Mouse (Mus musculus) small intestine, adult 2 months (tissue): Measurements from ENCODE around the gene Eid1.

ENCODE experiments used
- CTCF ChIP-seq: fragments of 200-500 bp; IDR thresholded peaks from 2 replicates; pipeline ENCODE4 v1.5.1; 2012; ENCODE audit warnings: low read depth, mild to moderate bottlenecking, control low read depth, inconsistent platforms, low read length, moderate library complexity, mixed read lengths; ENCODE audit not compliant: insufficient replicate concordance, insufficient read length; ENCODE audit errors: extremely low read depth
- POLR2A ChIP-seq: fragments of 200-500 bp; IDR thresholded peaks from 2 replicates; pipeline ENCODE4 v1.6.1; 2012; ENCODE audit warnings: low read depth, mild to moderate bottlenecking, control low read depth, inconsistent platforms, low read length, moderate library complexity

DNA sequence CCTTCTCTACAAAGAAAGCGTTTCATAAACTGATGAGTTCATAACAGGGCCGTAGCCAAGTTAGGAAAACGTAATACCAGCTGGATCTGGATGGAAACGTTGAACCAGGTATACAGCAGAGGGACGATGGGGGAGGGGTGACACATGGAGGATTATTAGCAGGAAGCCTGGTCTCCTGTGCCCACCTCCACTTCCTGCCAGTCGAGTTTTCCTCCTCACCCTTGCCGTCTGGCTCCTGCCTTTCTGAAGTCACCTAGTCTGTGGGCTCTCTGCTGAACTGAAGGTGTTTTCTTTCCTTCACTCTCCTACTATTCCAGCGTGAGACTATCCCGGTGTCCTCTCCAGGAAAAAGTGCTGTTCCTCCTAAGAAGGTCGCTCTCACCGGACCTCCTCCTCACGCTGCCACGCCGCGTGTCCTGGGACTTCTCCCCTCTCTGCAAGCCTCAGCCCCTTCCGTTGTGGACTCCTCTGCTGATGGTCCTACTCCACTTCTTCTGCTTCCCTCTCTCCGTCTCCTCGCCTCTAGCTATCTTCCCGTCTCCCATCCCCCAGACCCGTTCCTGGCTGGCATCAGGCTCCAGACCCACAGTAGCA lies 12.3 kb upstream of the Eid1 start:
- no peak for TF ChIP-seq POLR2A
- no peak for TF ChIP-seq CTCF
